Mouse (Mus musculus): ENCODE results near the gene Shmt1. TPM values are rescaled to one million over a fixed set of nuclear protein-coding genes. Genes with fewer than 3 reads are reported as not detected.

Shmt1 gene
- total RNA-seq, 2 experiments from 2014 or later: 2.1 to 2.2 TPM

DNA sequence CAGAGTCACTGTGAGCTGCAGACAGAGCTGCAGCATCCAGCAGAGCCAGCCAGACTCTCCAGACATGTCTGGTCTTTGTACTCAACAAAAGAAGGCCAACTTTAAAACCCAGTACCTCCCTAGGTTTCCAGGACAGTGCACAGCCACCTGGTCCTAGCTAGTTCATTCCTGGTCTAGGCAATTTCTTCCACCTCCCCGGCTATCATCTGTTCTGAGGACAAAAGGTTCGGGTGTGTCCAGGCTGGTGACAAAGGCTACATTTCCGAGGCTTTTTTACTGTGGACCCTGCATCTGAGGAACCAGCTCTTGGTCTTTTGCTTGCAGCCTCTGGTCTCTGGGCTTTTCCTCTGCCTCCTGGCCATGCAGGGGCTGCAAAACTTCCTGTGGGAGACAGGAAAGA, 71.2 kb downstream of the Shmt1 start:
- no peak for DNase-seq (ENCODE audit: low spot score in 2 of 2)
- intact Hi-C loops (cut with DNase I): no loop called here

Other genes starting within 250 kb of the Shmt1 start
- 10 to 100 TPM; 37.9 to 41.0 TPM for gene Llgl1, start 112.0 kb downstream of the Shmt1 start, total RNA-seq (2021)
- gene Flii, start 84.5 kb downstream of the Shmt1 start, total RNA-seq (2021): 10 to 100 TPM; 59.5 to 67.6 TPM
- gene Mief2, start 83.3 kb downstream of the Shmt1 start, total RNA-seq (2021): 10 to 100 TPM; 19.4 to 21.6 TPM
- gene Top3a, start 34.4 kb downstream of the Shmt1 start, total RNA-seq (2021): 1 to 10 TPM; 4.0 to 5.2 TPM
- gene Smcr8, start 34.2 kb downstream of the Shmt1 start, total RNA-seq (2021): 10 to 100 TPM; 30.2 to 31.8 TPM
- 10 to 100 TPM; 26.9 to 32.1 TPM for gene Dhrs7b, start 18.9 kb upstream of the Shmt1 start, total RNA-seq (2021)
- gene Tmem11, start 67.6 kb upstream of the Shmt1 start, total RNA-seq (2021): 10 to 100 TPM; 28.3 to 28.4 TPM
- 10 to 100 TPM in 1 of 2 experiments, 1 to 10 TPM in 1; 8.0 to 10.8 TPM for gene Natd1, start 103.0 kb upstream of the Shmt1 start, total RNA-seq (2021)
- 10 to 100 TPM; 13.2 to 13.3 TPM for gene Map2k3, start 120.3 kb upstream of the Shmt1 start, total RNA-seq (2021)
- gene Kcnj12, start 210.8 kb upstream of the Shmt1 start, total RNA-seq (2021): 10 to 100 TPM; 17.9 to 18.2 TPM

All from left cerebral cortex, postnatal 36 days (tissue).